Mouse (Mus musculus): ENCODE results near the gene Gm13723. TPM values are rescaled to one million over a fixed set of nuclear protein-coding genes. Genes with fewer than 3 reads are reported as not detected.

Gm13723 gene
- not detected in 2 replicates for polyA plus RNA-seq (2015; fragmentation: Nextera tagmentation; extraction: Ambion mirVana)

DNA sequence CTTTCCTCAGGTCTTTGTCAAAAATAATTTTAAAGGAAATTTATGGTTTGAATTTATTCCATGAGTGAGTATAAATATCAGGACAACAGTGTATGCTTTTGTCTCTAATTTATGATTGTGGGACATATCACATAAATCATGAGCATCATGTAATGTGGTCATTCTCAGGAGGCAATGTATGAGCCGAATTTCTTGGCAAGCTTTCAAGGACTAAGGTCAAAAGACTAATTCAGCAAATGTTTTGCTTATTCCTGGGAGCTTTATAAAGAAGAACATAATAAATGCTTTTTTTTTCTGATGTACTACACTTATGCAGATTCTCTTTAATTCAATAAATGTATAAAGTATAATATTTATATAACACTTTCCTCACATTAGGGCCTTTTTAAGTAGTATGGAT, at the start of gene Gm13723:
Gene Gm13723 (minus strand): TSS at position 101 of the 400 bp plus-strand sequence.
- no peaks in the 10 kb centered on the region for H3K9me3 ChIP-seq
- H3K36me3 ChIP-seq, result no peaks in the 10 kb centered on the region
- no peak for ATAC-seq (ENCODE audit: low read depth)
- no peak within 1 kb of the TSS for H3K4me2 ChIP-seq
- no peak within 1 kb of the TSS for H3K4me3 ChIP-seq
- H3K9ac ChIP-seq, result no peak within 1 kb of the TSS
- no peaks in the 10 kb centered on the region for H3K27me3 ChIP-seq
- WGBS, result 42% methylated on average over 1 of the region's 1 CpGs
- H3K27ac ChIP-seq (replicated peaks), result no peak within 1 kb of the TSS
- no peaks in the 10 kb centered on the region for H3K4me1 ChIP-seq (replicated peaks)

DNA sequence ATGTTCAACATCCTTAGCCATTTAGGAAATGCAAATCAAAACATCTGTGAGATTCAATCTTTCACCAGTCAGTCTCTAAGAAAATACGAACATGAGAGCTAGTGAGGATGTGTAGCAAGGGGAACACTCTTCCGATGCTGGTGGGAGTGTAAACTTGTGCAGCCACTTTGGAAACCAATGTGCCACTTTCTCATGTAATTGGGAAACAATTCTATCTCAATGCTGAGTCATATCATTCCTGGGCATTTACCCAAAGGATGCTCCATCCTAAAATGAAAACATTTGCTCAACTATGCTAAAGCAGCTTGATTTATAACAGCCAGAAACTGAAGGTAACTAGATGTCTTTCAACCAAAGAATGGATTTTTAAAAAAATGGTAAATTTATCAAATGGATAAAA, 31.0 kb upstream of the Gm13723 start:
- no peak overlapping the region for H3K4me2 ChIP-seq
- H3K9ac ChIP-seq, result no peak overlapping the region
- H3K4me1 ChIP-seq (replicated peaks), result no peaks in the 10 kb centered on the region
- H3K36me3 ChIP-seq, result no peaks in the 10 kb centered on the region
- 86% methylated on average over 2 of the region's 2 CpGs for WGBS
- no peaks in the 10 kb centered on the region for H3K27me3 ChIP-seq
- ATAC-seq (ENCODE audit: low read depth), result no peak
- H3K27ac ChIP-seq (replicated peaks), result no peak overlapping the region
- no peak overlapping the region for H3K4me3 ChIP-seq
- H3K9me3 ChIP-seq, result no peaks in the 10 kb centered on the region

DNA sequence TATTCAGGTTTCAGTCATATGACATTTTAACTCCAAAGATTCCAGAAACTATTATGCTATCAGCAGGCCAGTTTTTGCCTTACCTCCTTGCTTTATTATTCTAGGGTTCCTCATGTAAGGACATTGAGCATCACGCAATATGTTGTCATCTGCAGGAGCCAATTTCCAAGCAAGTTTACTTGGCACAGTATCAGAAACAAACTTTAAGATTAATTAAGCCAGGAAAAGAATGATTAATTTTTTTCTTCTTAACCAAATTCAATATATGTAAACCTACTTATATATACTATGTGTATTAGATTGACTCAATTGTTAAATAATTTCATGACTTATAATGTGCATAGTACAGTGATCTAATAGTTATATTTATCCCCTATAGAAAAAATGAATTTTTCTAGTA, 17.5 kb upstream of the Gm13723 start, which contains the start of gene Olfr1097:
Gene Olfr1097 (minus strand): TSS at position 101 of the 400 bp plus-strand sequence.
- Histone ChIP-seq H3K27me3 (no peaks in the 10 kb centered on the region), H3K4me2 (no peak within 1 kb of the TSS), H3K27ac (replicated peaks) (no peak within 1 kb of the TSS), H3K36me3 (no peaks in the 10 kb centered on the region), H3K4me3 (no peak within 1 kb of the TSS), H3K4me1 (replicated peaks) (no peaks in the 10 kb centered on the region), H3K9me3 (no peaks in the 10 kb centered on the region), H3K9ac (no peak within 1 kb of the TSS)
- no peak for ATAC-seq (ENCODE audit: low read depth)
- WGBS, result 96% methylated on average over 1 of the region's 1 CpGs

DNA sequence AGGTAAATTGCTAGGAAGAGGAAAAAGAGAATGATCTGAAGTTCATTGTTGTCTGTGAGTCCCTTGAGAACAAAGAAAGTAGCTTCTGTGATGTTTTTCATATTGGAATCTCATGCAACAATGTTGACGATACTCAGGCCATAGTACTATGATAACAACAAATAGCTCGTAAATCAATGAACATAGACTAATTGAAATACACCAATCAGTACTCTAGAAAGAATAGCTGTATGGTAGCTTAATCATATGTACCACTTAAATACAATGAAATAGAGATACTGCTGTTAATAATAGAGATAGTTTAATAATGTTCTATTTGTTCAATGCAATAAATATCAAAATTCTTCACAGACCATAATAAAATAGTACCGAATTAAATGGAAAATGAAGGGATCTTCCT, 23.0 kb downstream of the Gm13723 start, which contains the start of gene Olfr1095:
Gene Olfr1095 (minus strand): TSS at position 101 of the 400 bp plus-strand sequence.
- no peak for ATAC-seq (ENCODE audit: low read depth)
- H3K4me1 ChIP-seq (replicated peaks), result no peaks in the 10 kb centered on the region
- H3K27me3 ChIP-seq, result no peaks in the 10 kb centered on the region
- WGBS, result 89% methylated on average over 3 of the region's 3 CpGs
- H3K9me3 ChIP-seq, result no peaks in the 10 kb centered on the region
- no peak within 1 kb of the TSS for H3K27ac ChIP-seq (replicated peaks)
- H3K36me3 ChIP-seq, result no peaks in the 10 kb centered on the region
- no peak within 1 kb of the TSS for H3K4me3 ChIP-seq
- no peak within 1 kb of the TSS for H3K9ac ChIP-seq
- no peak within 1 kb of the TSS for H3K4me2 ChIP-seq

DNA sequence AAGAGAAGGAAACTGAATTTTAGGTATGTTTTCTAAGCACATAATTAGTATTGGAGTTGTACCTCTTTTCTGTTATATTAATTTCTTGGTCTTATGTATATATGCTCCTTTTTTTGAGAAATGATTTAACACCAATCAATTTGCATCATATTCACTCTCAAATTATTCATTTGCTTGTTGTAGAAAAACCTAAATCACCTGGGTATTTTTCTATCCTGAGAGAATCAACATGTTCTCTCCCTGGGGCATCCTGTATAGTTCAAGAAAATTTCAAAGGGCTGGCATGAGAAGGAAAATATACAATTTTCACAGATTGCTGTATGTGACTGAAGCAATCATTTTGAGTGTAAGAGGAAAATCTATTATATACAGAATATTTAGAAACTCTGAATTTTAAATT, 50.2 kb downstream of the Gm13723 start, which contains the start of gene Olfr1094:
Gene Olfr1094 (plus strand): TSS at position 301 of the 400 bp plus-strand sequence.
- ATAC-seq (ENCODE audit: low read depth), result no peak
- H3K36me3 ChIP-seq, result no peaks in the 10 kb centered on the region

More for the DNA sequence above, 50.2 kb downstream of the Gm13723 start, which contains the start of gene Olfr1094:
- Histone ChIP-seq H3K4me2 (no peak within 1 kb of the TSS), H3K4me1 (replicated peaks) (no peaks in the 10 kb centered on the region), H3K9ac (no peak within 1 kb of the TSS), H3K27me3 (no peaks in the 10 kb centered on the region), H3K27ac (replicated peaks) (no peak within 1 kb of the TSS), H3K9me3 (no peaks in the 10 kb centered on the region), H3K4me3 (no peak within 1 kb of the TSS)

Other genes with a start within 250 kb of the Gm13723 start
- not detected in 2 replicates for gene Olfr1084, start 235.1 kb downstream of the Gm13723 start, polyA plus RNA-seq (2015; fragmentation: Nextera tagmentation; extraction: Ambion mirVana)
- gene Olfr1085, start 212.8 kb downstream of the Gm13723 start, polyA plus RNA-seq (2015; fragmentation: Nextera tagmentation; extraction: Ambion mirVana), result not detected in 2 replicates
- not detected in 2 replicates for gene Olfr1086, start 194.7 kb downstream of the Gm13723 start, polyA plus RNA-seq (2015; fragmentation: Nextera tagmentation; extraction: Ambion mirVana)
- not detected in 2 replicates for gene Olfr1087, start 176.4 kb downstream of the Gm13723 start, polyA plus RNA-seq (2015; fragmentation: Nextera tagmentation; extraction: Ambion mirVana)
- gene Olfr1089, start 141.1 kb downstream of the Gm13723 start, polyA plus RNA-seq (2015; fragmentation: Nextera tagmentation; extraction: Ambion mirVana), result not detected in 2 replicates
- gene Olfr1090, start 115.8 kb downstream of the Gm13723 start, polyA plus RNA-seq (2015; fragmentation: Nextera tagmentation; extraction: Ambion mirVana), result not detected in 2 replicates
- gene Olfr1093, start 92.3 kb downstream of the Gm13723 start, polyA plus RNA-seq (2015; fragmentation: Nextera tagmentation; extraction: Ambion mirVana), result not detected in 2 replicates
- gene Olfr141, start 64.8 kb downstream of the Gm13723 start, polyA plus RNA-seq (2015; fragmentation: Nextera tagmentation; extraction: Ambion mirVana), result not detected in 2 replicates
- gene Olfr1094, start 50.1 kb downstream of the Gm13723 start, polyA plus RNA-seq (2015; fragmentation: Nextera tagmentation; extraction: Ambion mirVana), result not detected in 2 replicates
- gene Olfr1095, start 23.1 kb downstream of the Gm13723 start, polyA plus RNA-seq (2015; fragmentation: Nextera tagmentation; extraction: Ambion mirVana), result not detected in 2 replicates
- gene Olfr1097, start 17.4 kb upstream of the Gm13723 start, polyA plus RNA-seq (2015; fragmentation: Nextera tagmentation; extraction: Ambion mirVana), result not detected in 2 replicates
- gene Olfr1098, start 49.7 kb upstream of the Gm13723 start, polyA plus RNA-seq (2015; fragmentation: Nextera tagmentation; extraction: Ambion mirVana), result not detected in 2 replicates
- gene Olfr1099, start 85.9 kb upstream of the Gm13723 start, polyA plus RNA-seq (2015; fragmentation: Nextera tagmentation; extraction: Ambion mirVana), result not detected in 2 replicates
- not detected in 2 replicates for gene Olfr1100, start 105.2 kb upstream of the Gm13723 start, polyA plus RNA-seq (2015; fragmentation: Nextera tagmentation; extraction: Ambion mirVana)
- gene Olfr1101, start 116.4 kb upstream of the Gm13723 start, polyA plus RNA-seq (2015; fragmentation: Nextera tagmentation; extraction: Ambion mirVana), result not detected in 2 replicates
- not detected in 2 replicates for gene Olfr1102, start 123.6 kb upstream of the Gm13723 start, polyA plus RNA-seq (2015; fragmentation: Nextera tagmentation; extraction: Ambion mirVana)
- gene Olfr1104, start 152.3 kb upstream of the Gm13723 start, polyA plus RNA-seq (2015; fragmentation: Nextera tagmentation; extraction: Ambion mirVana), result not detected in 2 replicates
- not detected in 2 replicates for gene Olfr1105, start 161.7 kb upstream of the Gm13723 start, polyA plus RNA-seq (2015; fragmentation: Nextera tagmentation; extraction: Ambion mirVana)
- gene Olfr1106, start 177.5 kb upstream of the Gm13723 start, polyA plus RNA-seq (2015; fragmentation: Nextera tagmentation; extraction: Ambion mirVana), result not detected in 2 replicates
- gene Olfr1107, start 201.0 kb upstream of the Gm13723 start, polyA plus RNA-seq (2015; fragmentation: Nextera tagmentation; extraction: Ambion mirVana), result not detected in 2 replicates
- not detected in 2 replicates for gene Olfr1109, start 221.2 kb upstream of the Gm13723 start, polyA plus RNA-seq (2015; fragmentation: Nextera tagmentation; extraction: Ambion mirVana)
- gene Olfr259, start 239.8 kb upstream of the Gm13723 start, polyA plus RNA-seq (2015; fragmentation: Nextera tagmentation; extraction: Ambion mirVana), result not detected in 2 replicates